Mouse (Mus musculus) gonadal fat pad, adult 2 months (tissue): Measurements from ENCODE around the gene Ppard. TPM values are rescaled to one million over a fixed set of nuclear protein-coding genes. Genes with fewer than 3 reads are reported as not detected.
"Not testable (repeated sequence)": the region's sequence is repeated elsewhere in the genome, so short reads cannot be mapped to it uniquely, and the experiment has no call there.

Source experiments
- DNase-seq: peaks from one replicate; pipeline ENCODE4 v3.0.0-alpha.2; 2012; ENCODE audit warnings: low read depth
- polyA plus RNA-seq: library from polyadenylated mRNA; depleted of rRNA; stranded (reverse); fragments of >200 nt; gene quantifications from 2 replicates; pipeline ENCODE4 v1.2.3, GENCODE M21; 2012; rRNA removed

The Ppard gene
- polyA plus RNA-seq = 40.7 and 42.7 TPM in 2 replicates

DNA sequence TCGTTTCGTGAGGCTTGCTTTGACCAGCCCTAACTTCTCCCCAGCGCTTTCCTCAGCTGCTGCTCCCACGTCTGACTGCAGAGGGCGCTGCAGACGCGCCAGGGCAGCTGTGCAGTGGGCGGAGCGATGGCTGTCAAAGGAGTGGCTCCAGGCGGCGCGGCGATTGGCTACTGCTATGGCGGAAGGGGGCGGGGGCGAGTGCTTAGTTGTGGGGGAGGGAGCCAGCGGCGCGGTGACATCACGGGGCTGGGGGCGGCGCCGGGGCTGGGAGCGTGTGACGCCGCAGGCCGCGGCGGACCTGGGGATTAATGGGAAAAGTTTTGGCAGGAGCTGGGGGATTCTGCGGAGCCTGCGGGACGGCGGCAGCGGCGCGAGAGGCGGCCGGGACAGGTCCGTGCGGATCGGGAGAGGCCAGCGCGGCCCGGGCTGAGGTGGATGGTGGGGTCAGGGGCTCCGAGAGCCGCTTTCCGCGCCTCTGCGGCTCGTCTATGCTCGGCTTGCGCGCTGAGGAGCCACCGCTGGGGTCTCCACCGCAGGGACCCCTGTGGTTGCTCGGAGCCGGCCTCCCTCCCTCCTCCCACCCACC lies at the start of gene Ppard:
Ppard (plus strand) TSS at position 226 of the 586 bp plus-strand sequence.
- DNase-seq = no peak

- DNase-seq = no peak
Measured at GRCm38 (mm10) chr17:28184971-28185638, 47.4 kb upstream of the Ppard start.

DNA sequence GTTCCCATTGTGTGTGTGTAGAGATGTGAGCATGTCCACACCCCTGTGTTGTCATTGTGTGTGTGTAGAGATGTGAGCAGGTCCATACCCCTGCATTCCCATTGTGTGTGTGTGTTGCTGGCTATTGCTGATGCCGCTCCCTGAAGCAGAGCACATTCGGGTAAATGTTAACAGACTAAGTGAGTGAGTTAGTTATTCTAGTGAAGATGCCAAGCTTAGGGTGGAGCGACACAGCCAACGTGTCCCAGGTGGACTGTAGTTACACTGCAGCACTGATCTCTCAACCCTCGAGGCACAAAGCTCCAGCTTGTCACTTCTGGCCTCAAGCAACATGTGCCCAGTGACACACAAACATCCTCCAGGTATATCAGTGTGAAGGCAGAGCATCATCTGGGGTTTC lies 44.2 kb upstream of the Ppard start:
- DNase-seq = no peak

- DNase-seq = no peak
Measured at GRCm38 (mm10) chr17:28192754-28193153, 39.7 kb upstream of the Ppard start.

- no peak for DNase-seq
Measured at GRCm38 (mm10) chr17:28193559-28193958, 38.9 kb upstream of the Ppard start.

GRCm38 (mm10) chr17:28195033-28195432 lies 37.5 kb upstream of the Ppard start:
- DNase-seq = no peak

GRCm38 (mm10) chr17:28197646-28198045 lies 34.9 kb upstream of the Ppard start:
- no peak for DNase-seq

- no peak for DNase-seq
Measured at GRCm38 (mm10) chr17:28201982-28202381, 30.5 kb upstream of the Ppard start.

DNA sequence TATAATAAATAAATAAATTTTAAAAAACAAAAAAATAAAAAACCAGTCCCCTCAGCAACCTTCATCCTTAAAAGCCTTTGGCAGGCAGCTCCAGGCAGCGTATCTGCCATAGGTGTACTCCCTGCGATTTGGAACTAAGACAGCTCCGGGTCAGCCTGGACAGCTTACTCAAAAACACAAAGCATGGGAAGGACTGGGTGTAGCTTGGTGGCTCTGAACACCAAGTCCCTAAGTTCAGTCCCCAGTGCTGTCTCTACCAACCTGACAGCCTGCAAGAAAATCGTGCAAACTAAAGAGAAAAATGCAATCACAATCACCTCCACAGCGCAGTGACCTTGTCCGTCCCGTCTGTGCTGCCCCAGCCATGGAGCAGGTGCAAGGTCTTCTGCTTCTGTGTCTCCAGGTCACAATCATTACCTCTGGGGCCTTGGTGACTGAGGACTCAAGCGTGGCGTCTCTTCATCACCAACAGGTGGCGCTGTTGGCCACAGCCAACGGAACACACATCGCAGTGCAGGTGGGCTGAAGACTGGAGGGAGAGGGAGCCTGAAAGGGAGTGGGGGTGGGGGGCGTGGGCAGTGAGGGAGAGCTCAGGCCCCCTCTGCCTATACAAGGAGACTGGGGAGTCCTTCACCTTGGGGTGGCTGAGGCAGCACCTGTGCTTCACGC lies 28.3 kb upstream of the Ppard start:
- no peak for DNase-seq

- DNase-seq = no peak
Measured at GRCm38 (mm10) chr17:28205443-28205842, 27.1 kb upstream of the Ppard start.

GRCm38 (mm10) chr17:28207092-28207491 lies 25.4 kb upstream of the Ppard start:
- no peak for DNase-seq

GRCm38 (mm10) chr17:28207591-28208313 lies 24.7 kb upstream of the Ppard start, which contains the start of gene Def6:
Gene Def6, plus strand, starts transcription at chr17:28207778.
- no peak for DNase-seq

GRCm38 (mm10) chr17:28208314-28208612 lies 24.2 kb upstream of the Ppard start:
- no peak for DNase-seq

DNA sequence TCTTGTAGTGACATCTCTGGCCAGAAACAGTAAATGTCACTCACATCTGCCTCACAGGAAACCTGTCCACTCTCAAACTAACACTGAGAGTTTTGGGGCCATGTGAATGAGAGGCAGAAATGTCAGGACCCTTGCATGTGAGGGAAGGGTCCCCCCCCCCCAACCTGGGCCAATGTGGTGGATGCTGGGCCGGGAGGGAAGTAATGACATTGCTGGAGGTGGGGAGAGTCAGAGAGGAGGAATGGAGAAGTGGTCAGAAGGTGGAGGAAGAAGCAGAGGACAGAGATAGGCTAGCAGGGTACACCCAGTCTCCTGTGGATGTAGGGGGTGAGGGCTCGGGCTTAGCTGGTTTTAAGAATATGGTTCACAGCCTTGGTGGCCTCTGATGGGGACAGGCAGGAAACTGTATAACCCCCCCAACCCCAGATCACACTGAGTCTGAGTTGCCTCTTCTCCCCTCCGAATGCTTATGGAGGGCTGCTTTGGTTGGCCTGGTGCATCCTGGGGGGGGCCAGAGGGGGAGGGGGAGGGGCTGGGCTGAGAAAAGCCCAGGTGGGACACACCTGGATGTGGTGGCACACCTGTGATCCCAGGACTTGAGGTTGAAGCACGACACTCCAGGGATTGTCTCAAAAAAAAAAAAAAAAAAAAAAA lies 22.9 kb upstream of the Ppard start:
- no peak for DNase-seq

DNA sequence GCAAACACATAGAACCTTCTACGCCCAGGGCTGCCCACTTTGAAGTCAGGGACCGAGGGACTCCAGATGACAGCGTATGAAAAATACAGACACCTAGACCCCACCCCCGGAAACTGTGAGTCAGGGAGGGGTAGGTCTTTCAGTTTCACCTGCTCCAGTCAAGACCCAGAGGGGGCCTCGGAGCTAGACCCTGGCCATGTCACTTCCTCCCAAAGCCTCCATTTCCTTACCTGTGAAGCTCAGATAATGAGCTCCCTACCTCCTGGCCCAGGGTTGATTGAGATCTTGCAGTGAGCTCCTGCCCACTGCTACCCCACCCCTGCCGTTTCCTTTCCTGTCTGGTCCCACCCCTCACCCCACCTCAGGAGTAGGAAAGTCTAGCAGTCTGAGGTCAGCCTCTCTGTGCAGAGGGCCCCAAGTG lies 20.6 kb upstream of the Ppard start:
- no peak for DNase-seq

- no peak for DNase-seq
Measured at GRCm38 (mm10) chr17:28212391-28212790, 20.1 kb upstream of the Ppard start.

- DNase-seq = no peak
Measured at GRCm38 (mm10) chr17:28213236-28213635, 19.3 kb upstream of the Ppard start.

DNA sequence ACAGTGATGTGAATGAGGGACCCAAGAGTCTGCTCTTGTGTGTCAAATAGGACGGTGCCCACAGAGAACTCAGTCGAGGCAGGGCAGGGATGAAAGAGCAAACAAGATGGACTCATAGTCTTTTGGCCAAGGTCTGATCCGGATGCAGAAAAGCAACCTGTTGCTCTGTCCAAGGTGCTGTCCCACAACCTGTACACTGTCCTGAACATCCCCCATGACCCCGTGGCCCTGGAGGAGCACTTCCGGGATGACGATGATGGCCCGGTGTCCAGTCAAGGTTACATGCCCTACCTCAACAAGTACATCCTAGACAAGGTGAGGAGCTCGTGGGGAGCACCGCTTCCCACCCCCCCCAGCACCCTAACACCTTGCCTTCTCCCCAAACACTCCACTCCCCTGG lies 15.7 kb upstream of the Ppard start:
- no peak for DNase-seq

- no peak for DNase-seq
Measured at GRCm38 (mm10) chr17:28217721-28218649, 14.5 kb upstream of the Ppard start.

DNA sequence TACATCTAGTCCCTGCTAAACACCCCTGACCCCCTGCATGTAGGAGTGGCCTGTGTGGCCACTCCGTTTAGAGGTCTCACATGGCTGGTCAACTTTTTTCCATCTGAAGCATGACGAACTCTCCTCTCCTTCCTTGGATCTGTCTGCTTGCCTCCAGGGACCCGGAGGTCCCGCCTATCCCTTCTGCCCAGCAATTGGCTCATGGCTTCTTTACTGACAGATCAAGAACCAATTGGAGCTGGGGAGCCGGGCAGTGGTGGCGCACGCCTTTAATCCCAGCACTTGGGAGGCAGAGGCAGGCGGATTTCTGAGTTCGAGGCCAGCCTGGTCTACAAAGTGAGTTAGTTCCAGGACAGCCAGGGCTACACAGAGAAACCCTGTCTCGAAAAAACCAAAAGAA lies 10.0 kb upstream of the Ppard start:
- not testable (repeated sequence) for DNase-seq
